Mouse (Mus musculus) cerebellum, adult 2 months (tissue): ENCODE measurements around the gene Hoxb8. TPM values are rescaled to one million over a fixed set of nuclear protein-coding genes. Genes with fewer than 3 reads are reported as not detected.

ENCODE experiments used
- DNase-seq, 2 experiments: peaks; one replicate each; pipeline ENCODE4 v3.0.0; 2021
- H3K27ac ChIP-seq: fragments of 200-500 bp; 2 replicates; pipeline ENCODE4 v1.5.1; 2012; ENCODE audit warnings: low read length, control low read depth, inconsistent platforms; ENCODE audit not compliant: insufficient read depth
- H3K27me3 ChIP-seq: fragments of 200-500 bp; 2 replicates; pipeline ENCODE4 v1.6.1; 2012; ENCODE audit warnings: inconsistent platforms, mild to moderate bottlenecking, low read length, moderate library complexity; ENCODE audit not compliant: control insufficient read depth, insufficient read depth
- H3K4me1 ChIP-seq: fragments of 200-500 bp; 2 replicates; pipeline ENCODE4 v1.6.1; 2011; ENCODE audit warnings: low read length; ENCODE audit not compliant: control insufficient read depth, insufficient read depth
- H3K4me3 ChIP-seq: fragments of 200-500 bp; replicated peaks from 2 replicates; pipeline ENCODE3; 2011; ENCODE audit warnings: mild to moderate bottlenecking, low read depth, low read length, control low read depth; ENCODE audit not compliant: insufficient read depth
- CTCF ChIP-seq: fragments of 200-500 bp; IDR thresholded peaks from 2 replicates; pipeline ENCODE4 v1.5.1; 2011; ENCODE audit warnings: low read depth, mild to moderate bottlenecking, control low read depth, low read length, moderate library complexity, borderline replicate concordance; ENCODE audit not compliant: insufficient read depth
- POLR2A ChIP-seq: fragments of 200-500 bp; IDR thresholded peaks from 2 replicates; pipeline ENCODE4 v1.6.1; 2011; ENCODE audit warnings: low read length, control low read depth, borderline replicate concordance; ENCODE audit not compliant: insufficient read depth
- WGBS: fragments of 180-500 bp; shearing (Covaris S2); methylation state at CpG from one replicate; pipeline ENCODE4 v1.1.7; 2018; 5-methylcytosine and 5-hydroxymethylcytosine counted together
- polyA plus RNA-seq: library from polyadenylated mRNA; depleted of rRNA; stranded (reverse); fragments of >200 nt; gene quantifications from 2 replicates; pipeline ENCODE4 v1.2.3, GENCODE M21; 2012

Gene Hoxb8
- polyA plus RNA-seq, 1 experiment: 0.11 TPM

- Histone ChIP-seq H3K4me3 (no peak overlapping the region), H3K4me1 (no peaks in the 10 kb centered on the region), H3K27me3 (peaks cover 14% of the 10 kb centered on the region; the same call in 1 of the 2 replicates), H3K27ac (no peak overlapping the region)
- DNase-seq: no peak
- under 1% methylated on average over 45 of the region's 45 CpGs for WGBS
- no peak for TF ChIP-seq POLR2A
- TF ChIP-seq CTCF: no peak
These were observed 36.8 kb downstream of the Hoxb8 start for GRCm38 (mm10) chr11:96318368-96319070.

DNA sequence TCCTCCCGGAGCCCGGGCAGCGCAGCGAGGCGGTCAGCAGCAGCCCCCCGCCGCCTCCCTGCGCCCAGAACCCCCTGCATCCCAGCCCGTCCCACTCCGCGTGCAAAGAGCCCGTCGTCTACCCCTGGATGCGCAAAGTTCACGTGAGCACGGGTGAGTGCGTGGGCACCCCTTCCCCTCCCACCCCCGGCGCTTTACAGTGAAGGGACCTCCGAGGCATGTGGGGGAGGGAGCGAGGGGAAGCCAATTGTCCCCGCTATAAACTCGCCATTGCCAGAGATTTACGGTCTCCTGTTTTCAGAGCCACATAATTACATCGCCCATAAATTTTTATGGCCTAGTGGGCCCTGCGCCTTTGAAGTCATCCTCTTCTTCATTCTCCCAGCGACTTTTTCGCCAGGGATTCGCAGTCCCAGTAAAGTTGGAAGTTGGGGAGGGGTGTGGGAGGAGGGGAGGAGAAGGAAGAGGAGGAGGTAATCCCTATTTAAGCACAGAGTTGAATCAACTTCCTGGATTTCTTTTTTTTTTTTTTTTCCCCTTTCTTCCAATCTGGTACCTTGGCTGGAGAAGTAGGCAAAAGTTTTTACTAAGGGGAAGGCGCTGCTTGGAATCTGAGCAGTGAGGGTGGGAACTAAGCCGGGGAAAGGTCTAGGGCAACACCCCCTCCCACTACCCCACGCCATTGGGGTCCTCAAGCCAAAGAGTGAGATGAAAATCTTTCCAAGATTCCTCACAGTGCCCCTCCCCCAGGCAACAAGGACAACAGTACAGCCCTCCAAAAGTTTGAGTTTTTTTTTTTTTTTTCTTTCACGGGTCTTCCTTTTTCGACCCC is 37.6 kb downstream of the Hoxb8 start:
- peaks cover 14% of the 10 kb centered on the region; the same call in 1 of the 2 replicates for H3K27me3 ChIP-seq
- TF ChIP-seq POLR2A: no peak
- no peak for TF ChIP-seq CTCF
- no peak for DNase-seq
- 2% methylated on average over 34 of the region's 34 CpGs for WGBS
- H3K4me3 ChIP-seq: no peak overlapping the region
- no peaks in the 10 kb centered on the region for H3K4me1 ChIP-seq
- H3K27ac ChIP-seq: no peak overlapping the region

GRCm38 (mm10) chr11:96319910-96320309 is 38.2 kb downstream of the Hoxb8 start:
- no peak for DNase-seq
- H3K27me3 ChIP-seq: peaks cover 14% of the 10 kb centered on the region; the same call in 1 of the 2 replicates
- WGBS: under 1% methylated on average over 29 of the region's 29 CpGs
- no peak overlapping the region for H3K27ac ChIP-seq
- H3K4me1 ChIP-seq: no peaks in the 10 kb centered on the region
- TF ChIP-seq POLR2A (no peak), CTCF (no peak)
- H3K4me3 ChIP-seq: no peak overlapping the region

DNA sequence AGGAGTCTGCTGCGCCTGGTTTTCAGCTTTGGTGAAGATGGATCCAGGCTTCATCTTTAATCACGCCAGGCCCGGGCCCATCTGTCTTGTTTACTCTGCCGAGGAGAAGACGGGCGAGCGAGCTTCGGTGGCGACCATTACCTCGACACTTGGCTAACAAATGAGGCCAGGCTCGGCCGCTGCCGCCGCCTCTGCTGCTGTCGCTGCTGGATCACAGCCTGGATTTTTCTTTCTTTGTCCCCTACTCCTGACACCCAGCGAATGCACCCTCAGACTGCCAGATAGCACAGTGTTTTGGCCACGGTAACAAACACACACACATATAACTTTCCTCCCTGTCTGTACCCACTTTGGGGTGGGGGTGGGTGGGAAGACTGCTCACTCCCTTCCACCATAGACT is 39.0 kb downstream of the Hoxb8 start:
- DNase-seq: no peak
- no peak for TF ChIP-seq CTCF
- no peak for TF ChIP-seq POLR2A
- Histone ChIP-seq H3K4me1 (no peaks in the 10 kb centered on the region), H3K4me3 (no peak overlapping the region), H3K27ac (no peak overlapping the region), H3K27me3 (peaks cover 14% of the 10 kb centered on the region; the same call in 1 of the 2 replicates)
- whole genome bisulfite sequencing: 2% methylated on average over 17 of the region's 17 CpGs

DNA sequence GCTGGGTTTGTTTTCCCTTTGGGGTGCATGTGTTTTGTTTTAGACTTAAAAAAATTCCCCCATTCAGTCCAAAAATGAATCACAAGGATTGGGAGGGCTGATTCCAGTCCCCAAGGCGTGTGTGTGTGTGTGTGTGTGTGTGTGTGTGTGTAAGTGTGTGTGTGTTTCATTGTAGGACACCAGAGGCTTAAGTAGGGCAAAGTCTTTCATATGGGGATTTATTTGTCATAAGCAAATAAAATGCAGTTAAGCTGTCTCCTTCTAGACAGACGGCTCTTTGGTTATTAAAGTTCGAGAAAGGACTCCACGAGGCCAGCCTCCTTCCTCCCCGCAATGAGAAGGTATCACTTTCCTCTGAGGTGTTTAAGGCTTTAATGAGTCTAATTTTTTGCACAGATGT is 40.1 kb downstream of the Hoxb8 start:
- no peaks in the 10 kb centered on the region for H3K4me1 ChIP-seq
- H3K27me3 ChIP-seq: peaks cover 13% of the 10 kb centered on the region; the same call in 1 of the 2 replicates
- no peak overlapping the region for H3K4me3 ChIP-seq
- TF ChIP-seq POLR2A: no peak
- no peak for TF ChIP-seq CTCF
- H3K27ac ChIP-seq: no peak overlapping the region
- 14% methylated on average over 5 of the region's 5 CpGs for whole genome bisulfite sequencing
- no peak for DNase-seq

GRCm38 (mm10) chr11:96322738-96323137 is 41.0 kb downstream of the Hoxb8 start:
- no peak for DNase-seq
- WGBS: 7% methylated on average over 6 of the region's 6 CpGs
- Histone ChIP-seq H3K27me3 (peaks cover 13% of the 10 kb centered on the region; the same call in 1 of the 2 replicates), H3K4me1 (no peaks in the 10 kb centered on the region), H3K27ac (no peak overlapping the region), H3K4me3 (no peak overlapping the region)
- TF ChIP-seq CTCF (no peak), POLR2A (no peak)

- Histone ChIP-seq H3K4me1 (no peaks in the 10 kb centered on the region), H3K27ac (no peak within 1 kb of the TSS), H3K27me3 (peaks cover 12% of the 10 kb centered on the region; the same call in 1 of the 2 replicates), H3K4me3 (no peak within 1 kb of the TSS)
- WGBS: 7% methylated on average over 10 of the region's 10 CpGs
- no peak for TF ChIP-seq POLR2A
- no peak for TF ChIP-seq CTCF
- no peak for DNase-seq
These were observed 41.4 kb downstream of the Hoxb8 start, which contains the start of gene Hoxb3 for GRCm38 (mm10) chr11:96323154-96323553. Gene Hoxb3 (plus strand): TSS chr11:96323326.

GRCm38 (mm10) chr11:96324125-96324524 is 42.4 kb downstream of the Hoxb8 start:
- H3K4me1 ChIP-seq: no peaks in the 10 kb centered on the region
- peaks cover 11% of the 10 kb centered on the region; the same call in 1 of the 2 replicates for H3K27me3 ChIP-seq
- TF ChIP-seq POLR2A: no peak
- TF ChIP-seq CTCF: no peak
- no peak overlapping the region for H3K4me3 ChIP-seq
- no peak overlapping the region for H3K27ac ChIP-seq
- WGBS: 1% methylated on average over 5 of the region's 5 CpGs
- DNase-seq: no peak
